Mouse (Mus musculus) heart, postnatal 0 days (tissue): ENCODE measurements around the gene Zbed4. TPM values are rescaled to one million over a fixed set of nuclear protein-coding genes. Genes with fewer than 3 reads are reported as not detected.
"Not testable (repeated sequence)": the region's sequence is repeated elsewhere in the genome, so short reads cannot be mapped to it uniquely, and the experiment has no call there.

Source experiments
- ATAC-seq: fragments of 200-750 bp; cut with Nextera tagmentation; 2 replicates; pipeline ENCODE4 v1.8.0; 2017; ENCODE audit warnings: low read depth, moderate number of reproducible peaks, moderate library complexity; ENCODE audit not compliant: insufficient read depth
- DNase-seq: peaks from one replicate; pipeline ENCODE4 v3.0.0-alpha.2; 2016; ENCODE audit warnings: low spot score
- H3K27ac ChIP-seq: fragments of 300-500 bp; sonication (generic); 2 replicates; pipeline ENCODE4 v1.5.1; 2014; ENCODE audit warnings: low read depth, mild to moderate bottlenecking
- H3K27me3 ChIP-seq: fragments of 300-500 bp; sonication (generic); 2 replicates; pipeline ENCODE4 v1.6.1; 2014; ENCODE audit warnings: low read length, mixed read lengths; ENCODE audit not compliant: control insufficient read depth, insufficient read depth
- H3K36me3 ChIP-seq: fragments of 300-500 bp; sonication (generic); replicated peaks from 2 replicates; pipeline ENCODE4 v1.6.1; 2014; ENCODE audit warnings: low read length, mixed read lengths; ENCODE audit not compliant: control insufficient read depth, insufficient read depth
- H3K4me1 ChIP-seq: fragments of 300-500 bp; sonication (generic); 2 replicates; pipeline ENCODE4 v1.6.1; 2014; ENCODE audit warnings: antibody characterized with exemption; ENCODE audit not compliant: control insufficient read depth, insufficient read depth
- H3K4me2 ChIP-seq: fragments of 300-500 bp; sonication (generic); 2 replicates; pipeline ENCODE4 v1.6.1; 2014; ENCODE audit warnings: low read depth, mild to moderate bottlenecking, low read length, moderate library complexity
- H3K4me3 ChIP-seq: fragments of 300-500 bp; sonication (generic); 2 replicates; pipeline ENCODE4 v1.5.1; 2014; ENCODE audit warnings: low read depth, low read length
- H3K9ac ChIP-seq: fragments of 300-500 bp; sonication (generic); replicated peaks from 2 replicates; pipeline ENCODE4 v1.6.1; 2014; ENCODE audit warnings: low read depth, low read length, mixed read lengths
- H3K9me3 ChIP-seq: fragments of 300-500 bp; sonication (generic); replicated peaks from 2 replicates; pipeline ENCODE4 v1.6.1; 2016; ENCODE audit warnings: low read length; ENCODE audit not compliant: control insufficient read depth
- CTCF ChIP-seq: IDR thresholded peaks from 2 replicates; pipeline ENCODE4 v1.5.1; 2016; ENCODE audit warnings: antibody characterized with exemption, control low read depth, low read depth
- EP300 ChIP-seq: IDR thresholded peaks from 2 replicates; pipeline ENCODE4 v1.6.1; 2016; ENCODE audit warnings: antibody characterized with exemption, low read depth
- WGBS: fragments of 180-500 bp; shearing (Covaris S2); extraction: QIAGEN DNeasy Blood & Tissue Kit; methylation state at CpG from one replicate; pipeline ENCODE4 v1.1.7; 2014; 5-methylcytosine and 5-hydroxymethylcytosine counted together
- polyA plus RNA-seq: library from polyadenylated mRNA; unstranded; fragments of >200 nt; fragmentation: Nextera tagmentation; extraction: Ambion mirVana; gene quantifications from 2 replicates; pipeline ENCODE4 v1.2.1, GENCODE M21; 2015
- total RNA-seq: library from RNA; depleted of rRNA; stranded (reverse); fragments of >200 nt; gene quantifications from 2 replicates; pipeline ENCODE4 v1.2.3, GENCODE M21; 2014; ENCODE audit warnings: low replicate concordance

The Zbed4 gene
- total and polyA plus RNA-seq, 2 experiments from 2014 or later = 5.1 to 15.7 TPM

GRCm38 (mm10) chr15:88813262-88813661, 61.8 kb downstream of the Zbed4 start:
- Histone ChIP-seq H3K9ac (no peak overlapping the region), H3K27ac (no peak overlapping the region), H3K4me1 (0 out of 2 replicates have a peak, but pooled peaks cover under 1% of the 10 kb centered on the region), H3K9me3 (no peaks in the 10 kb centered on the region), H3K4me3 (no peak overlapping the region), H3K27me3 (no peaks in the 10 kb centered on the region), H3K4me2 (no peak overlapping the region), H3K36me3 (peaks cover 48% of the 10 kb centered on the region)
- ATAC-seq (no peak), DNase-seq (no peak)
- TF ChIP-seq CTCF (no peak), EP300 (no peak)
- 95% methylated on average over 3 of the region's 3 CpGs for WGBS

GRCm38 (mm10) chr15:88813873-88814272, 62.4 kb downstream of the Zbed4 start:
- not testable (repeated sequence) for H3K4me2 ChIP-seq, H3K27ac ChIP-seq, H3K4me1 ChIP-seq, ATAC-seq, H3K27me3 ChIP-seq, DNase-seq, H3K4me3 ChIP-seq, H3K9me3 ChIP-seq, H3K9ac ChIP-seq
- peaks cover 45% of the 10 kb centered on the region for H3K36me3 ChIP-seq
- 96% methylated on average over 2 of the region's 2 CpGs for WGBS

- H3K4me1 ChIP-seq = peaks cover 5% of the 10 kb centered on the region; the same call in 1 of the 2 replicates
- peaks cover 42% of the 10 kb centered on the region for H3K36me3 ChIP-seq
- WGBS = 96% methylated on average over 11 of the region's 11 CpGs
Observed at GRCm38 (mm10) chr15:88814411-88815047, 63.1 kb downstream of the Zbed4 start.

DNA sequence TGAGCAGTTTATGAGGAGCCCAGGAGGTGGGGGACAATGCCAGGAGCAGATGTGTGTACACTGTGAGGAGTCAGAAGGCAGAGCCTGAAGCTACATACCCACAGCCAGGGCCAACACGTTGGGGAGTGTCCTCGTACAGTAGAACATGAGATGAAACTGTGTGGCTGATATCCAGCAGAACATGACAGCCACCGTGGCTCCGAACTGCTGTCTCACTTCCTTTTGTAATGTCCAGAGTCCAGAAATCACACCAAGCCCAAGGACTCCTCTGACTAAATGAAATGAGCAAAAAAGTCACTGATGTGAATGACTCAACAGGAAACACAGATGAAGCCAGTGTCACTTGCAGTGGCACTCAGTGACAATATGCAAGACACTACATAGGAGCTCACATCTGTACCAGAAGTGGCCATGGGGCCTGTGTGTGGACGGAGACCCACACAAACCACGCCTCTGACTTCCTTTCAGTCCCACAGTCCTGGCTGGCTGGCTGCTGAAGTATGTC, 63.8 kb downstream of the Zbed4 start:
- H3K36me3 ChIP-seq = peaks cover 42% of the 10 kb centered on the region
- no peak for ATAC-seq
- H3K9ac ChIP-seq = no peak overlapping the region
- TF ChIP-seq CTCF (no peak), EP300 (no peak)
- DNase-seq = no peak
- no peak overlapping the region for H3K4me2 ChIP-seq
- H3K9me3 ChIP-seq = no peaks in the 10 kb centered on the region
- no peak overlapping the region for H3K27ac ChIP-seq
- H3K4me1 ChIP-seq = peaks cover 9% of the 10 kb centered on the region
- no peaks in the 10 kb centered on the region for H3K27me3 ChIP-seq
- H3K4me3 ChIP-seq = no peak overlapping the region
- 83% methylated on average over 6 of the region's 6 CpGs for WGBS

More at GRCm38 (mm10) chr15:88814411-88815047, 63.1 kb downstream of the Zbed4 start:
- TF ChIP-seq EP300 (no peak), CTCF (0 out of 2 replicates have a peak, but pooled peaks have one; percentile 7)
- no peaks in the 10 kb centered on the region for H3K9me3 ChIP-seq
- ATAC-seq (no peak), DNase-seq (no peak)
- no peak overlapping the region for H3K4me3 ChIP-seq
- no peak overlapping the region for H3K27ac ChIP-seq
- H3K4me2 ChIP-seq = no peak overlapping the region
- no peak overlapping the region for H3K9ac ChIP-seq
- no peaks in the 10 kb centered on the region for H3K27me3 ChIP-seq

- peak within 1 kb of the TSS; percentile 52; the same call in 1 of the 2 replicates for H3K27ac ChIP-seq
- H3K36me3 ChIP-seq = peaks cover 41% of the 10 kb centered on the region
- ATAC-seq (peak; percentile 99), DNase-seq (peak; percentile 99)
- no peaks in the 10 kb centered on the region for H3K9me3 ChIP-seq
- peaks cover 15% of the 10 kb centered on the region for H3K4me1 ChIP-seq
- H3K27me3 ChIP-seq = no peaks in the 10 kb centered on the region
- under 1% methylated on average over 87 of the region's 88 CpGs for WGBS
- TF ChIP-seq EP300 (peak; percentile 95), CTCF (no peak)
- peak within 1 kb of the TSS; percentile 78 for H3K9ac ChIP-seq
- peak within 1 kb of the TSS; percentile 91 for H3K4me2 ChIP-seq
- H3K4me3 ChIP-seq = peak within 1 kb of the TSS; percentile 76
Observed at GRCm38 (mm10) chr15:88819026-88819905, 67.8 kb downstream of the Zbed4 start, which contains the start of the genes Alg12 and Creld2. TSS of gene Alg12 (minus strand) at chr15:88819318. TSS of gene Creld2 (plus strand) at chr15:88819646.
